Mouse (Mus musculus) liver, embryonic 11.5 days (tissue): ENCODE results near the gene Eif3k. TPM values are rescaled to one million over a fixed set of nuclear protein-coding genes. Genes with fewer than 3 reads are reported as not detected.

ENCODE experiments used
- ATAC-seq: fragments of 200-750 bp; cut with Nextera tagmentation; replicated peaks from 2 replicates; pipeline ENCODE4 v1.8.0; 2017; ENCODE audit warnings: moderate number of reproducible peaks, mild to moderate bottlenecking, moderate TSS enrichment, moderate library complexity; ENCODE audit not compliant: low FRiP score
- DNase-seq: peaks from one replicate; pipeline ENCODE4 v3.0.0-alpha.2; 2017; ENCODE audit warnings: low spot score
- H3K27ac ChIP-seq: fragments of 300-500 bp; sonication (generic); 2 replicates; pipeline ENCODE4 v1.5.1; 2014; ENCODE audit warnings: mild to moderate bottlenecking, low read depth, low read length, control low read depth
- H3K27me3 ChIP-seq: fragments of 300-500 bp; sonication (generic); replicated peaks from 2 replicates; pipeline ENCODE4 v1.6.1; 2014; ENCODE audit warnings: low read length, mixed read lengths; ENCODE audit not compliant: control insufficient read depth, insufficient read depth
- H3K36me3 ChIP-seq: fragments of 300-500 bp; sonication (generic); 2 replicates; pipeline ENCODE4 v1.6.1; 2014; ENCODE audit warnings: mild to moderate bottlenecking, low read length, moderate library complexity, mixed read lengths; ENCODE audit not compliant: control insufficient read depth, insufficient read depth
- H3K4me1 ChIP-seq: fragments of 300-500 bp; sonication (generic); replicated peaks from 2 replicates; pipeline ENCODE4 v1.6.1; 2014; ENCODE audit warnings: low read length, mixed read lengths; ENCODE audit not compliant: control insufficient read depth, insufficient read depth
- H3K4me2 ChIP-seq: fragments of 300-500 bp; sonication (generic); 2 replicates; pipeline ENCODE4 v1.6.1; 2014; ENCODE audit warnings: mild to moderate bottlenecking, control low read depth, moderate library complexity
- H3K4me3 ChIP-seq: fragments of 300-500 bp; sonication (generic); 2 replicates; pipeline ENCODE4 v1.5.1; 2014; ENCODE audit warnings: low read depth, low read length, control low read depth
- H3K9ac ChIP-seq: fragments of 300-500 bp; sonication (generic); 2 replicates; pipeline ENCODE4 v1.6.1; 2014; ENCODE audit warnings: low read depth, low read length, control low read depth
- H3K9me3 ChIP-seq: fragments of 300-500 bp; sonication (generic); 2 replicates; pipeline ENCODE4 v1.6.1; 2016; ENCODE audit warnings: low read length, inconsistent platforms, mixed read lengths; ENCODE audit not compliant: control insufficient read depth
- WGBS: fragments of 180-500 bp; shearing (Covaris S2); extraction: QIAGEN DNeasy Blood & Tissue Kit; methylation state at CpG from one replicate; pipeline ENCODE4 v1.1.7; 2014; 5-methylcytosine and 5-hydroxymethylcytosine counted together
- polyA plus RNA-seq: library from polyadenylated mRNA; unstranded; fragments of >200 nt; fragmentation: Nextera tagmentation; extraction: Ambion mirVana; gene quantifications from 2 replicates; pipeline ENCODE4 v1.2.1, GENCODE M21; 2014

The Eif3k gene
- polyA plus RNA-seq, 1 experiment from 2014 or later: 425 TPM

GRCm38 (mm10) chr7:28921722-28922465 is 59.8 kb downstream of the Eif3k start:
- peaks cover 16% of the 10 kb centered on the region for H3K36me3 ChIP-seq
- 82% methylated on average over 8 of the region's 8 CpGs for WGBS
- H3K27ac ChIP-seq: no peak overlapping the region
- H3K9ac ChIP-seq: no peak overlapping the region
- H3K4me2 ChIP-seq: no peak overlapping the region
- no peak overlapping the region for H3K4me3 ChIP-seq
- DNase-seq (no peak), ATAC-seq (no peak)
- no peaks in the 10 kb centered on the region for H3K9me3 ChIP-seq
- H3K4me1 ChIP-seq: peaks cover 84% of the 10 kb centered on the region
- H3K27me3 ChIP-seq: no peaks in the 10 kb centered on the region

Other genes starting within 250 kb of the Eif3k start
- gene Mrps12, start 240.0 kb downstream of the Eif3k start, polyA plus RNA-seq: 172 and 180 TPM in 2 replicates
- gene Sars2, start 239.9 kb downstream of the Eif3k start, polyA plus RNA-seq: 31.3 and 35.3 TPM in 2 replicates
- not detected in 2 replicates for gene Ccer2, start 225.7 kb downstream of the Eif3k start, polyA plus RNA-seq
- gene Sirt2, start 215.1 kb downstream of the Eif3k start, polyA plus RNA-seq: 41.0 and 41.9 TPM in 2 replicates
- 61.4 and 61.8 TPM in 2 replicates for gene Nfkbib, start 214.4 kb downstream of the Eif3k start, polyA plus RNA-seq
- 21.7 and 23.1 TPM in 2 replicates for gene Rinl, start 192.9 kb downstream of the Eif3k start, polyA plus RNA-seq
- gene Hnrnpl, start 173.3 kb downstream of the Eif3k start, polyA plus RNA-seq: 238 and 279 TPM in 2 replicates
- gene Ech1, start 156.6 kb downstream of the Eif3k start, polyA plus RNA-seq: 107 TPM in 2 replicates
- 2.9 and 5.1 TPM in 2 replicates for gene Lgals4, start 148.0 kb downstream of the Eif3k start, polyA plus RNA-seq
- gene Lgals7, start 118.0 kb downstream of the Eif3k start, polyA plus RNA-seq: not detected in 2 replicates
- gene Capn12, start 100.4 kb downstream of the Eif3k start, polyA plus RNA-seq: 0.21 and 0.37 TPM in 2 replicates
- 191 and 209 TPM in 2 replicates for gene Actn4, start 19.5 kb downstream of the Eif3k start, polyA plus RNA-seq
- 50.7 and 53.2 TPM in 2 replicates for gene Map4k1, start 186 bp upstream of the Eif3k start, polyA plus RNA-seq
- 0.52 and 0.71 TPM in 2 replicates for gene Ryr1, start 143.3 kb upstream of the Eif3k start, polyA plus RNA-seq
- gene Rasgrp4, start 153.0 kb upstream of the Eif3k start, polyA plus RNA-seq: 0.57 and 0.62 TPM in 2 replicates
- 16.7 and 17.3 TPM in 2 replicates for gene Fam98c, start 174.4 kb upstream of the Eif3k start, polyA plus RNA-seq
- gene Ggn, start 188.3 kb upstream of the Eif3k start, polyA plus RNA-seq: 0.37 and 0.47 TPM in 2 replicates
- gene Spred3, start 188.5 kb upstream of the Eif3k start, polyA plus RNA-seq: 1.0 and 1.1 TPM in 2 replicates
- gene Psmd8, start 198.8 kb upstream of the Eif3k start, polyA plus RNA-seq: 231 and 235 TPM in 2 replicates
- gene Catsperg1, start 232.2 kb upstream of the Eif3k start, polyA plus RNA-seq: 0.31 and 0.64 TPM in 2 replicates